Mouse (Mus musculus) CH12.LX (cell line): ENCODE results near the gene Timp3.

Experiments
- CTCF ChIP-seq, 2 experiments: IDR thresholded peaks in 1 of 2; conservative IDR thresholded peaks in 1 of 2; 2 replicates each; pipeline ENCODE4 v1.5.1; 2011 to 2012; ENCODE audit warnings: low read depth in 2 of 2, low read length in 2 of 2, improper control_type of control experiment in 1 of 2, inconsistent platforms in 1 of 2, mild to moderate bottlenecking in 1 of 2, moderate library complexity in 1 of 2
- EP300 ChIP-seq: IDR thresholded peaks from 2 replicates; pipeline ENCODE4 v1.6.1; 2011; ENCODE audit warnings: low read length, improper control_type of control experiment
- NELFE ChIP-seq: IDR thresholded peaks from 2 replicates; pipeline ENCODE4 v1.6.1; 2011; ENCODE audit warnings: low read depth, low read length, improper control_type of control experiment
- POLR2A ChIP-seq: IDR thresholded peaks from 2 replicates; pipeline ENCODE4 v1.6.1; 2011; ENCODE audit warnings: low read depth, mild to moderate bottlenecking, improper control_type of control experiment, low read length
- UBTF ChIP-seq: IDR thresholded peaks from 2 replicates; pipeline ENCODE4 v1.6.1; 2012; ENCODE audit warnings: low read depth, mild to moderate bottlenecking, inconsistent platforms, low read length, improper control_type of control experiment, moderate library complexity
- USF1 ChIP-seq: IDR thresholded peaks from 2 replicates; pipeline ENCODE4 v1.6.1; 2014; ENCODE audit warnings: low read depth, mild to moderate bottlenecking, inconsistent platforms, low read length, improper control_type of control experiment
- USF2 ChIP-seq: conservative IDR thresholded peaks from 2 replicates; pipeline ENCODE4 v1.6.1; 2011; ENCODE audit warnings: low read depth, low read length, improper control_type of control experiment

DNA sequence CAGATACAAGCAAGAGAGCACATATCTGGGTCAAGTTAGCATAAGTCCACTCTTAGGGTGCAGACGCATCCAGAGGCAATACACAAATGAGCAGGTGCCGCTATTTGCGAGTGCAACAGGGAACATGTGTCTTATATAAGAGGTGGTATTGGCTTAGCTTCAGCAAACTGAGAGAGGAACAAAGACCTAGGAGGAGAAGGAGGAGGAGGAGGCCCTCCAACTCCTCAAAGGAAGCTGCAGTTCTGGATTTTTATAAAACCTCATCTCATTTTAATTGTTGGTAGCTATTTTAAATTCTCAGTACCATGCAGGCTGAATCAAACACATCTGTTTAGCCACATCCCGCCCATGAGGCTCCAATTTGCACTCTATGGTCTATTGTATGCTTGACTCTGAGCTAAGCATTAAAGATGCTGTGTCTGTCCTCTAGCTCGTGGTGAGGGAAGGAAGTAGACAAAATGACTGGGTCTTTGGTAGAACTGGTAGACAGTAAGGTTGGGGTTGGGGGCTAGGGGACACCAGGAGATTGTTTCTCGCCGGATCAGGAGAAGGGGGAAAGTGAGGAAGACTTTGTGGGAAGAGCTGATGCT, 20.5 kb upstream of the Timp3 start:
- TF ChIP-seq POLR2A = no peak
- no peak for TF ChIP-seq CTCF (conservative IDR thresholded peaks at IDR 0.05 in 1 of 2, IDR thresholded peaks at IDR 0.05 in 1 of 2; ENCODE audit: low read depth in 2 of 2, low read length in 2 of 2)
- no peak for TF ChIP-seq UBTF
- TF ChIP-seq NELFE = no peak
- no peak for TF ChIP-seq EP300
- no peak for TF ChIP-seq USF2
- no peak for TF ChIP-seq USF1
